ENCODE assay signal across 8 mouse cellular contexts in genomic region chr8:47713761-47714745, GRCm38 (mm10). TPM values are rescaled to one million over a fixed set of nuclear protein-coding genes. Genes with fewer than 3 reads are reported as not detected.
DNase-seq lines count a peak whose midpoint lies in the region; ATAC-seq and TF ChIP-seq lines count a peak whose summit lies in the region.

Gene Cdkn2aip, minus strand, starts transcription at chr8:47713932.

- peaks cover 16% of the 10 kb centered on the region for H3K36me3 ChIP-seq in embryonic facial prominence, embryonic 15.5 days
- H3K36me3 ChIP-seq in limb, embryonic 14.5 days (ENCODE audit: control insufficient read depth, insufficient read depth, low read length), result peaks cover 17% of the 10 kb centered on the region
- H3K36me3 ChIP-seq in midbrain, postnatal 0 days (ENCODE audit: insufficient read depth, low read length), result peaks cover 11% of the 10 kb centered on the region

- H3K4me1 ChIP-seq in bone marrow, adult 2 months (ENCODE audit: control insufficient read depth, insufficient read depth, low read length), result no peaks in the 10 kb centered on the region
- H3K4me1 ChIP-seq in embryonic facial prominence, embryonic 15.5 days, result peaks cover 17% of the 10 kb centered on the region; the same call in 1 of the 2 replicates
- peaks cover 3% of the 10 kb centered on the region; the same call in 1 of the 2 replicates for H3K4me1 ChIP-seq in limb, embryonic 14.5 days (ENCODE audit: control insufficient read depth, insufficient read depth, low read length)
- H3K4me1 ChIP-seq in midbrain, postnatal 0 days (ENCODE audit: insufficient read depth, low read length), result no peaks in the 10 kb centered on the region; the same call in 1 of the 2 replicates

- peak; percentile 92; the same call in 1 of the 2 replicates for TF ChIP-seq POLR2A in bone marrow, adult 2 months (IDR thresholded peaks at IDR 0.05; ENCODE audit: borderline replicate concordance, control insufficient read depth, low read depth, low read length)
- peak; percentile 88; the same call in 1 of the 2 replicates for TF ChIP-seq POLR2A in limb, embryonic 14.5 days (IDR thresholded peaks at IDR 0.05; ENCODE audit: borderline replicate concordance, extremely low read depth, insufficient read depth, insufficient read length)

- TF ChIP-seq CTCF in bone marrow, adult 2 months (IDR thresholded peaks at IDR 0.05; ENCODE audit: control insufficient read depth, insufficient read depth, low read length), result no peak
- no peak for TF ChIP-seq CTCF in midbrain, postnatal 0 days (IDR thresholded peaks at IDR 0.05)

- H3K9ac ChIP-seq in embryonic facial prominence, embryonic 15.5 days, result peak within 1 kb of the TSS; percentile 93
- H3K9ac ChIP-seq in limb, embryonic 14.5 days (ENCODE audit: low read depth, low read length, severe bottlenecking), result peak within 1 kb of the TSS; percentile 83
- H3K9ac ChIP-seq in midbrain, postnatal 0 days (replicated peaks; ENCODE audit: low read length, poor library complexity, severe bottlenecking), result peak within 1 kb of the TSS; percentile 87

- peak within 1 kb of the TSS; percentile 77 for H3K4me2 ChIP-seq in embryonic facial prominence, embryonic 15.5 days (replicated peaks)
- peak within 1 kb of the TSS; percentile 77 for H3K4me2 ChIP-seq in limb, embryonic 14.5 days (replicated peaks; ENCODE audit: low read depth, low read length, severe bottlenecking)
- H3K4me2 ChIP-seq in midbrain, postnatal 0 days (ENCODE audit: low read depth, low read length, poor library complexity, severe bottlenecking), result peak within 1 kb of the TSS; percentile 78

- ATAC-seq in embryonic facial prominence, embryonic 15.5 days (ENCODE audit: insufficient number of reproducible peaks, low FRiP score, low TSS enrichment, low read depth), result peak; percentile 98
- ATAC-seq in limb, embryonic 14.5 days (ENCODE audit: low FRiP score, low read depth), result peak; percentile 96
- ATAC-seq in midbrain, postnatal 0 days (ENCODE audit: low FRiP score), result peak; percentile 95

- peak within 1 kb of the TSS; percentile 99 for H3K27ac ChIP-seq in bone marrow, adult 2 months (ENCODE audit: control insufficient read depth, insufficient read depth, low read depth, low read length, poor library complexity)
- H3K27ac ChIP-seq in embryonic facial prominence, embryonic 15.5 days (replicated peaks), result peak within 1 kb of the TSS; percentile 98
- H3K27ac ChIP-seq in limb, embryonic 14.5 days (replicated peaks; ENCODE audit: low read depth, low read length), result peak within 1 kb of the TSS; percentile 94
- peak within 1 kb of the TSS; percentile 92 for H3K27ac ChIP-seq in midbrain, postnatal 0 days (ENCODE audit: low read depth, low read length)

- WGBS in bone marrow, adult 2 months, result under 1% methylated on average over 114 of the region's 114 CpGs
- WGBS in embryonic facial prominence, embryonic 15.5 days, result under 1% methylated on average over 103 of the region's 114 CpGs
- under 1% methylated on average over 100 of the region's 114 CpGs for WGBS in limb, embryonic 14.5 days
- under 1% methylated on average over 87 of the region's 114 CpGs for WGBS in midbrain, postnatal 0 days

- peak; percentile 98 for DNase-seq in 416B (ENCODE audit: low read depth)
- peak; percentile 91 for DNase-seq in heart, adult 8-10 months (ENCODE audit: low spot score)
- peak; percentile 95 for DNase-seq in kidney, adult 9 months
- DNase-seq in limb, embryonic 14.5 days (ENCODE audit: low spot score), result peak; percentile 94
- DNase-seq in midbrain, postnatal 0 days (ENCODE audit: low spot score), result peak; percentile 96
- DNase-seq in spleen, postnatal 14 days (ENCODE audit: low spot score in 2 of 2), result peak; percentile 88 to 92

- H3K9me3 ChIP-seq in embryonic facial prominence, embryonic 15.5 days (replicated peaks), result no peaks in the 10 kb centered on the region
- H3K9me3 ChIP-seq in limb, embryonic 14.5 days (ENCODE audit: control insufficient read depth, low read length), result no peaks in the 10 kb centered on the region
- no peaks in the 10 kb centered on the region for H3K9me3 ChIP-seq in midbrain, postnatal 0 days (ENCODE audit: low read length)

- H3K4me3 ChIP-seq in bone marrow, adult 2 months (replicated peaks; ENCODE audit: control insufficient read depth, low read depth, low read length), result peak within 1 kb of the TSS; percentile 98
- H3K4me3 ChIP-seq in embryonic facial prominence, embryonic 15.5 days (replicated peaks), result peak within 1 kb of the TSS; percentile 97
- peak within 1 kb of the TSS; percentile 96 for H3K4me3 ChIP-seq in limb, embryonic 14.5 days (replicated peaks; ENCODE audit: low read length)
- H3K4me3 ChIP-seq in midbrain, postnatal 0 days (ENCODE audit: low read depth, low read length), result peak within 1 kb of the TSS; percentile 93

- H3K27me3 ChIP-seq in embryonic facial prominence, embryonic 15.5 days, result no peaks in the 10 kb centered on the region
- no peaks in the 10 kb centered on the region for H3K27me3 ChIP-seq in limb, embryonic 14.5 days (ENCODE audit: control insufficient read depth, insufficient read depth, low read length)
- no peaks in the 10 kb centered on the region for H3K27me3 ChIP-seq in midbrain, postnatal 0 days (ENCODE audit: insufficient read depth, low read length)

RNA-seq across cellular contexts. Expression of gene Cdkn2aip, which starts in this region (rescaled TPM):
- 4.0 and 4.8 TPM in 2 replicates for polyA plus RNA-seq in bone marrow, adult 2 months (2011; ENCODE audit: insufficient read depth, insufficient read length, low replicate concordance, missing spikeins)
- 21.5 and 22.9 TPM in 2 replicates for polyA plus RNA-seq in embryonic facial prominence, embryonic 15.5 days (2015; fragmentation: Nextera tagmentation; extraction: Ambion mirVana)
- total RNA-seq in heart, adult 8-10 months (2022), result 1 to 10 TPM; 7.8 to 8.7 (median 8.6) TPM
- polyA plus RNA-seq in limb, embryonic 14.5 days (2012; rRNA removed), result 11.6 and 13.5 TPM in 2 replicates
- polyA plus RNA-seq in limb, embryonic 14.5 days (2014; fragmentation: Nextera tagmentation; extraction: Ambion mirVana), result 22.3 and 25.9 TPM in 2 replicates
- 19.4 and 19.9 TPM in 2 replicates for total RNA-seq in midbrain, postnatal 0 days (2014; rRNA removed)
- polyA plus RNA-seq in midbrain, postnatal 0 days (2015; fragmentation: Nextera tagmentation; extraction: Ambion mirVana), result 21.8 and 23.3 TPM in 2 replicates

Comparison
In these comparisons a context has a peak if more than half of its experiments do, and no peak if none do; other contexts are left out.
1. Peak in every context shown above with its lines: DNase-seq, ATAC-seq, H3K4me3 ChIP-seq and H3K27ac ChIP-seq.